Mouse (Mus musculus): Measurements from ENCODE around the gene Itpripl2.

The Itpripl2 gene

GRCm38 (mm10) chr7:118486917-118487316, 4.9 kb downstream of the Itpripl2 start:
- no peak for DNase-seq

GRCm38 (mm10) chr7:118483996-118484395, 7.8 kb downstream of the Itpripl2 start:
- DNase-seq = no peak

DNA sequence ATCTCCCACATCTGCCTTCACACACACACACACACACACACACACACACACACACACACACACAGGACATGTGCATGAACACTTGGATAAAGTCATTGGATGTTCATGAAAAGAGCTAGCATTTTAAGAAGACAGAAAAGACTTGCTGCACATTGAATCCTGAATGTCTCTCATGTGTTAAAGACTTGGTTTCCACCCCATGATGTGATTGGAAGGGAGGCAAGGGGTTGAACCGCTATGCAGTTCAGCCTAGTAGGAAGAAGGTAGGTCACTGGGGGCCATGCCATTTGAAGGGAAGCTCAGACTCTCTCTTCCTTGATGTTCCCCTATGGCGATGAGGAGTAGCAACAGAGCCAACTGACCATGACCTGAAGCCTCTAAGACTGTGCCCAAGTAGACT, 9.8 kb downstream of the Itpripl2 start:
- DNase-seq = no peak

GRCm38 (mm10) chr7:118481047-118481810, 10.5 kb downstream of the Itpripl2 start:
- DNase-seq = no peak

DNA sequence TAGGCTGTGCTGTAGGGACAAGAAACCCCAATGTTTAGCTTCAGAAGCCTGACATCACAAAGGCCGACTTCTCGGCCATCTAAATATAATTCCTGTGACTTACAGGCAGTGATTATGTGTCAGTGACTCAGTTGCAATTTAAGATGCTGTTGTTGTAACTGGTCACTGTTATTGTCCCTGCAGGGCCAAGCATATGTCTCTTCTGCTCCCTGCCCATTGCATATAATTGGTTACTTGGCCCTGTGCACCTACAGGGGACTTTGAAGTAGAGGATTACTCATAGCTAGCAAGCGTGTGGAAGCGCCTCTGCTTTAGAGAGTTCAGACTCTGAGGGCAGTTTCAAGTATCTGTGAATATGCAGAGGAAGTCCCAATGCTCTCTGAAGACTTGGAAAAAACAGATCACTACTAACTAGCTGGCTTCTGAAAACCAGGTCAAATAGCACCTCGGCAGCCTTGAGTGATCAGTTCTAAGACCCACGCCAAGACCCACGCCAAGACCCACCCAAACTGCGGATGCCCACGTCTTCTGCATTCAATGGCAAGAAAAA, 11.5 kb downstream of the Itpripl2 start:
- DNase-seq = no peak

DNA sequence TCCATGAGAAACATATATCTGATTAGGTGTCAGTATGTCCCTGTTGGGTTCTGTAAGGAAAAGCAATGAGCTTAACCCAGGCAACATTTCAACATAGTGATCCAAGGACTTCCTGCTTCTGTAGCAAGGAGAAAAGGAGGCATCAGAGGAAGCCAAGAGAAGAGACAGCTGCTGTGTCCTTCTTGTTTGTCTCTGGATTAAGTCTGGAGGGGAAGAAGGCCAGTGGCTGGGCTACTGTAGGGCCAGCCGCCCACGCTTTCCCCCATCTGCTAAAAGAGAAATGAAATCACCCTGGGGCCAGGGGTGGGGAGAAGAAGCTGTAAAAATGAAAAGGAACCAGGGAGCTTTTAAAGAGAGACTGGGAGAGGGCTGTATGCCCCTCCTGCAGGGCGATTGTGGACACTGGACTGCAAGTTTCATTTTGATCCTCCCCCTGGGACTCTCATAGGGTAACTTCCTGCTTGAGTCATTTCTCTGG, 12.9 kb downstream of the Itpripl2 start:
- no peak for DNase-seq

DNA sequence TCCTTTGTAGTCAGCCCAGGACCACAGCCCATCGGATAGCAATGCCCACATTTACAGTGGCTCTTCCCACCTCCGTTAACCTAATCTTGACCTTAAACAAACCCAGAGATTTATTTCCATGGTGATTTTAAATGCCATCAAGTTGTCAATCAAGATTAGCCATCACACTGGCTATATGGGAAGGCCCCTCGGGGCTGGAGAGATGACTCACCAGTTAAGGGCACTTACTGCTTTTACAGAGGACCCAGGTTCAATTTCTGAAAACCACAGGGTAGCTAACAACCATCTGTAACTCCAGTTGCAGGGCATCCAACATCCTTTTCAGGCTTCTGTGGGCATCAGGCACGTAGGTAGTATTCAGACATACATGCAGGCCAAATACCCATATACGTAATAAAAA, 15.3 kb downstream of the Itpripl2 start:
- no peak for DNase-seq

- no peak for DNase-seq
Measured at GRCm38 (mm10) chr7:118475008-118475705, 16.6 kb downstream of the Itpripl2 start.

DNA sequence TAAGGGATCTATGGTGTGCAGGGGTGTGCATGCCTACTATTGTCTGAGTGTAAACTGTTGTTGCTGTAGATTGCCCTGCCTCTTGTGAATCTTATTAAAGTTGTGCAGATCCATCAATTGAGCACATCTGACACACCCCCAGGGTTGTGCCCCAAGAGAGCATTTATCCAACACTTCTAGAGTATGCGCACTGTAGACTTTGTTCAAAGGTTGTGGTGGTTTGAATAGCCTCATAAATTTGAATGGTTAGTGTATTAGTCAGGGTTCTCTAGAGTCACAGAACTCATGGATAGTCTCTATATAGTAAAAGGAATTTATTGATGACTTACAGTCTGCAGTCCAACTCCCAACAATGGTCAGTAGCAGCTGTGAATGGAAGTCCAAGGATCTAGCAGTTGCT, 18.9 kb downstream of the Itpripl2 start:
- DNase-seq = no peak

DNA sequence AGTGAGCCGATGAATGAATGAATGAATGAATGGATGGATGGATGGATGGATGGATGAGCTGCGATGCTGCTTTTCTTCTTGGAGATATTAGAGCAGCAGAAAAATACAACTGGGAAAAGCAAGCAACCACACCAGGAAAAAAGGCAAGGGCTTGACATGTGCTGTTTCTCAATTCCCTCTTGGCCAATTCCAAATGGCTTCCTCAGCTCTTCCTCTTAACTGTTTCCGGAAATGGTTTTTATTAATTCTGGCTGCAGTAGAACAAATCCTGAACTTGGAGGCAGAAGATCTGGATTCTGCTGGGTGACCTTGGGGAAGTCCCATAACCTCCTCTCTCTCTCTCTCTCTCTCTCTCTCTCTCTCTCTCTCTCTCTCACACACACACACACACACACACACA, 23.7 kb downstream of the Itpripl2 start:
- DNase-seq = no peak

DNA sequence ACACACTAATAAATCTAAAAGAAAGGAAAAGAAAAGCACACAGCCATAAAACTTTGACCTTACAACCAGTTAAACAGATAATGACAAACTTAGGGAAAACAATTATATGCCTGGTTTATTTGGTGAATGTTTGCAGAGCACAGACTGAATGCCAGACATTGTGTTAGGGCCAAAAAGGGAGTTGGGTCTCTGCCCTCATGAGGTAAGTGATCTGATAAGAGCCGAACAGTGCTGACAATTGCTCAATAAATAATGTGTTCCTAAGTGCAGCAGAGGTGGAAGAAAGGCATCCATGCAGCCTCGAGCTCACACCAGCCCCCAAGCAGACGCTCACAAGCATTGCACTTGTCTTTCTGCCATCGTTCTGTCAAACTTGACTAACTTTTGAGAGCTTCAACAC, 27.3 kb downstream of the Itpripl2 start:
- DNase-seq = no peak

GRCm38 (mm10) chr7:118462818-118463762, 28.7 kb downstream of the Itpripl2 start:
- DNase-seq = no peak

GRCm38 (mm10) chr7:118461400-118462136, 30.2 kb downstream of the Itpripl2 start:
- no peak for DNase-seq

DNA sequence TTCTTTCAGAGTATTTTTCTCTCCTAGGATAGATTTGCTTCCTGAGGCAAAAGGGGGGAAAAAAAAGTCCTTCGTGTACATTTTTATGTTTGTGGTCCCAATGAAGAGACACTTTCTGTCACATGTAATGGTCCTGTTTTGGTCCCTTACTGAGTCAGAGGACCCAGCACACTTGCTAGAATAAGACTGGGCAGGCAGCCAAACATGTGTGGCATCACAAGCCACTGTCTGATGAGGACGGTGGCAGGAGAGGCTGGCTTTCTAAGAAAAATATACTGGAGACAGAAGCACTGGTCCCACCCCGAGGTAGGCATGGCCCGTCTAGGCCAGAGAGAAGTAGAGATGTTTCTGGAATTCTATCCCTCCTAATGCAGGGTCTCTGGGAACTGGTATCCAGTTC, 38.1 kb downstream of the Itpripl2 start:
- DNase-seq = no peak

- no peak for DNase-seq
Measured at GRCm38 (mm10) chr7:118452940-118453339, 38.8 kb downstream of the Itpripl2 start.

GRCm38 (mm10) chr7:118448134-118448967, 43.4 kb downstream of the Itpripl2 start, which contains the start of gene Syt17:
Gene Syt17 (minus strand): TSS chr7:118448222.
- DNase-seq = peak; percentile 64

DNA sequence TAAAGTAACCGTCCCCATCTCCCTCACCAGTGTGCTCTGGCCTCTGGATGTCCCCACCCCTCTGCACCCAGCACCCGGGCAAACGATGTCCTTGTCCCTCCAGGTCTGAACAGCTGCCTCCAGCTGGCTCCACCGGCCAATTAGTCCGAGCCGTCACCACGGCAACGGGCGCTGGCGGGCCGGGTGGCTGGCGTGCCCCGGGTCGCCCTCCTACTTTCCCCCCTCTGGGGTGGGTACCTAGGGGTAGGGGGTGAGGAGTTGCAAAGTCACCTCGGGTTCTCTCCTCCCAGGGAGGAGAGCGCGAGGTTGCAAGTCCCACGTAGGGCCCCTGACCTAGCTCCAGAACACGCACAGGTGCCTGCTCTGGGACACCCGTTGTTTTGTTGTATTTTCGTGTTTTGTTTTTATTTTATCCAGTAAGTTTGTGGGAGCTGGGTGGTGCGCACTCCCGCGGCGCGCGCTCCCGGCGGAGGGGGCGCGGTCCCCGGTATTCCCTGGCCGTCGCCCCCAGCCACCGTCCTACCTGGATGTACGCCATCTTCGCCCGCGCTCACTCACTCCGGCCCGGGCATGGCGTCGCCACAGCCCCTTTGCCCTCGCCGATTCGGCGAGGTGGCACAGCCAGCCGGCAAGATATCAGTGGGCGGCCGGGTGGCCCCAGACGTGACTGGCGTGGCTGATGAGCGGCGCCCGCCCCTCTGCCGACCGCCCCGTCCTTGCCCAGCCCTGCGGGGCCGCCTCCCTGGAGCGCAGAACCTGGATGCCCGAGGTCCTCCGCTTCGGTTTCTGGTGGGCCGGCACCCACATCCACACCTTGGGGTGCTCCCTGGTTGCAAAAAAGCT, 44.3 kb downstream of the Itpripl2 start:
- DNase-seq = peak; percentile 32

DNA sequence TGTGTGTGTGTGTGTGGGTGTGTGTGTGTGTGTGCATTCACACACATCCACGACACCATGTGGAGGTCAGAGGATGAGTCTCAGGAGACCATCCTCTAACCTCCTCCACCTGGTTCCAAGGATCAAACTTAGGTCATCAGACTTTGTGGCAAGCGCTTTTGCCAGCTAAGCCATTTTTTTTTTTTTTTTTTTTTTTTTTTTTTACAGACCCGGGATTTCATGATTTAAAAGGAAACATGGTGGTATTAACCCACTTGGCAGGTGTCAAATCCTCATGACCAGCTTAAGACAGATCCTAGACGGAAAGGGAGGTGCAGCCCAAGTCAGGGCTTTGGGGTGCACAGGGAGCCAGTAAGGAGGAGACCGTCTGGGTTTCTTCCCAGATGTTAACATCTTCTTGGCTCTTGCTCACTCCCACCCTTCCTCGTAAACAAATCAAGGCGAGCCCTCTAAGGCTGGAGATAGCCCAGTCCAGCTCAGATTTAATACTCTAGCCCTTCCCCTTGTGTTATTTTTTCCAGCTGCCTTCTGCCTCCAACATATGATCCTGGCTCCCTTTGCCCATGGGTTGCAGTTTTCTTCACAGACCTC, 47.8 kb downstream of the Itpripl2 start:
- no peak for DNase-seq

DNA sequence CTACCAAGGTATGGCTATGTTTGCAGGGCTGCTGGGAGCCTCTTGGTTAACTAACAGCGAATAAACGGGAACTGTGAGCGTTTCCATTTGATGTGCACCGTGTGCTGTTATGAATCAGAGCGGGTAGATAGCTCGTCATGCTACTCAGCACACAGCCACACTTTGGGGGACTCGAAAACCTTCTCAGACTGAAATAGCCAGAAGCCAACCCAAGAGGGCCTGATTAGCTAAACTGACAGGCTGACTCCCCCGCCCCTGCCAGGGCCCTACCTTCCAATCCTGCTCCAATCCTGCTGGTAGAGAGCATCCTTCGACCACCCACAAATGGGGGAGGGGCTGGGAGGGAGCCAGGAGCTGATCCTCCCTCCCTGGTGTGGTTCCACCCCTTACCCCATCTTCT, 48.4 kb downstream of the Itpripl2 start:
- DNase-seq = peak; percentile 28

DNA sequence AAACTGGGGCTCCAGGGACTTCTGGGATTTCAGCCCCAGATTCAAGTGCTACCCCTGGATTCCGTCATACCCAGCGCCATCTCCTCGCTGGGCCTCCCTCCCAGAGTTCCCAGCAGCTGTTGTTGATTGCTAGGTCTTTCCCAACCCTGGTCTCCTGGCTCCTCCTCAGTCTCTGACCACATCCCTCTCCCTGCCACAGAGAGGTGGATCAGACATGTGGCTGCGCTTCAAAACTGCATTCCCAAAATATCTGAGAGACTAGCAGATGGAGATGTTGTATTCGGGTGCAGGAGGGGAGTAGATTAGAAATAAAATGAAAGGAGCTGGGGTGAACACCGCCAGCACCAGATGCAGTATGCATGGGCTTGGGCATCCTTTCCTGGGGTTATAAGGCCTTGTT, 50.2 kb downstream of the Itpripl2 start:
- no peak for DNase-seq
